Comparison of ENCODE assay signal across 20 mouse cellular contexts in the genomic region with DNA sequence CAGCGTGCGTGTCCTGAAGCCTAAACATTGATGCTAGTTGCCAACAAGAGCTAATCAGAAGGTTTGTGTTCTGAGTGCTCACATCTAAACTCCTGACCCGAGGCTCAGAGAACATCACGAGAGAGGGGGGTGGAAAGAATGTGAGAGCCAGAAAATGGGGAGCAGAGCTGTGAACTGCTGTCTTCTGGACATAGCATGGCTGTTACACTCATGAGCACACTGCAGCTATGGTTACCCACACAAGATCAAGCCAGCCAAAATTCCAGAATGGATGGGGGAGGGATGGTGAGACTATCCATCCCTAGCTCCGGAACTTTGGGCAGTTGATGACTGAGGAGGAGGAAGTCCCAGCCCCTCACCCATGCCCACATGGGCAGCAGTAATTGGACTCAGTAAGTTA. TPM values are rescaled to one million over a fixed set of nuclear protein-coding genes. Genes with fewer than 3 reads are reported as not detected.
DNase-seq lines count a peak whose midpoint lies in the region; ATAC-seq lines count a peak whose summit lies in the region.
"Had no signal": no experiment of that assay in that cellular context is flagged by ENCODE, and none has a peak within 500 bp of the region (broad histone marks: within the 10 kb centered on the region; RNA-seq: fewer than 3 reads in every experiment).

No protein-coding gene starts in this region.

- ATAC-seq in kidney, embryonic 16.5 days (ENCODE audit: low FRiP score, low TSS enrichment): peak; percentile 79
- ATAC-seq: activated CD4-positive, CD25-positive, alpha-beta regulatory T cell, adult 4 months; forebrain, postnatal 0 days had no signal

- H3K4me3 ChIP-seq in kidney, embryonic 16.5 days (ENCODE audit: low read length): no peak overlapping the region
- H3K4me3 ChIP-seq: hindbrain, embryonic 13.5 days; limb, embryonic 10.5 days; liver, embryonic 13.5 days; megakaryocyte, embryonic 14.5 days; neural tube, embryonic 12.5 days had no signal

- peaks cover 15% of the 10 kb centered on the region for H3K4me1 ChIP-seq in kidney, embryonic 16.5 days (ENCODE audit: insufficient read depth, low read length)
- H3K4me1 ChIP-seq: hindbrain, embryonic 13.5 days; liver, embryonic 13.5 days; neural tube, embryonic 12.5 days had no signal

- no peak overlapping the region for H3K4me2 ChIP-seq in kidney, embryonic 16.5 days (replicated peaks; ENCODE audit: low read depth, low read length)
- H3K4me2 ChIP-seq: hindbrain, embryonic 13.5 days; liver, embryonic 13.5 days; neural tube, embryonic 12.5 days had no signal

- H3K9ac ChIP-seq in kidney, embryonic 16.5 days (replicated peaks; ENCODE audit: low read length): no peak overlapping the region
- H3K9ac ChIP-seq: forebrain, postnatal 0 days; hindbrain, embryonic 13.5 days; liver, embryonic 13.5 days; neural tube, embryonic 12.5 days had no signal

- WGBS in kidney, embryonic 16.5 days: 61% methylated on average over 5 of the region's 5 CpGs

- H3K9me3 ChIP-seq in kidney, embryonic 16.5 days (ENCODE audit: low read length): no peaks in the 10 kb centered on the region
- H3K9me3 ChIP-seq: hindbrain, embryonic 13.5 days; limb, embryonic 10.5 days; liver, embryonic 13.5 days had no signal

- intact Hi-C loops in left cerebral cortex, postnatal 4 days (cut with DNase I): no loop called here

- DNase-seq in heart, adult 11 months: peak; percentile 92
- no peak for DNase-seq in heart, adult 9 months (ENCODE audit: low spot score in 2 of 2)
- DNase-seq in kidney, adult 11 months: no peak
- DNase-seq in lung, postnatal 10 days: peak; percentile 82
- no peak for DNase-seq in left cerebral cortex, postnatal 4 days
- DNase-seq in cerebellum, adult 9-10 months: no peak
- DNase-seq in cerebellum, adult 18-20 months: no peak
- DNase-seq: adrenal gland, postnatal 36 days; forebrain, postnatal 0 days; gastrocnemius, postnatal 10 days; liver, embryonic 13.5 days; right cerebral cortex, postnatal 4 days; thymus, postnatal 14 days had no signal

- no peaks in the 10 kb centered on the region for H3K36me3 ChIP-seq in kidney, embryonic 16.5 days (ENCODE audit: insufficient read depth, low read length)
- H3K36me3 ChIP-seq: hindbrain, embryonic 13.5 days; liver, embryonic 13.5 days; neural tube, embryonic 12.5 days had no signal

- no peak overlapping the region for H3K27ac ChIP-seq in kidney, embryonic 16.5 days (ENCODE audit: low read length)
- H3K27ac ChIP-seq: hindbrain, embryonic 13.5 days; limb, embryonic 10.5 days; liver, embryonic 13.5 days; neural tube, embryonic 12.5 days had no signal

- no peaks in the 10 kb centered on the region for H3K27me3 ChIP-seq in kidney, embryonic 16.5 days (ENCODE audit: insufficient read depth, low read length)
- H3K27me3 ChIP-seq: CH12.LX; hindbrain, embryonic 13.5 days; liver, embryonic 13.5 days; neural tube, embryonic 12.5 days had no signal

RNA-seq across cellular contexts. Expression of a gene that starts 24.8 kb away (rescaled TPM):
- 0.18 and 0.22 TPM in 2 replicates for polyA plus RNA-seq in kidney, embryonic 16.5 days (2015; fragmentation: Nextera tagmentation; extraction: Ambion mirVana)
- total RNA-seq in left cerebral cortex, postnatal 4 days (2021): under 1 TPM; 0.24 to 0.40 TPM
- total RNA-seq: adrenal gland, postnatal 36 days; CH12.LX had no signal
- polyA plus RNA-seq: activated CD4-positive, CD25-positive, alpha-beta regulatory T cell, adult 4 months; liver, embryonic 13.5 days had no signal

RNA-seq across cellular contexts. Expression of a gene that starts 27.7 kb away (rescaled TPM):
- 15.2 and 15.5 TPM in 2 replicates for polyA plus RNA-seq in kidney, embryonic 16.5 days (2015; fragmentation: Nextera tagmentation; extraction: Ambion mirVana)
- 10 to 100 TPM; 17.4 to 18.3 TPM for total RNA-seq in left cerebral cortex, postnatal 4 days (2021)
- polyA plus RNA-seq: activated CD4-positive, CD25-positive, alpha-beta regulatory T cell, adult 4 months had no signal

Comparison
In these comparisons a context has a peak if more than half of its experiments do, and no peak if none do; other contexts are left out.
1. DNase-seq: peak in heart, adult 11 months (single experiment) and lung, postnatal 10 days (single experiment); none in heart, adult 9 months (0 of 2), kidney, adult 11 months (single experiment), left cerebral cortex, postnatal 4 days (single experiment), cerebellum, adult 9-10 months (single experiment) and cerebellum, adult 18-20 months (0 of 2).